Mouse (Mus musculus): ENCODE data around the gene Sun1. TPM values are rescaled to one million over a fixed set of nuclear protein-coding genes. Genes with fewer than 3 reads are reported as not detected.

Gene Sun1
- total RNA-seq (2015) (40.8 and 44.1 TPM in 2 replicates), total RNA-seq (2017) (67.0 and 72.5 TPM in 2 replicates)

- ATAC-seq (ENCODE audit: poor library complexity, severe bottlenecking), result peak; percentile 85
Measured at GRCm38 (mm10) chr5:139199995-139200769, at the start of gene Sun1. Sun1 (plus strand) TSS chr5:139200637.

GRCm38 (mm10) chr5:139160899-139161298, 39.5 kb upstream of the Sun1 start:
- peak; percentile 38 for ATAC-seq (ENCODE audit: poor library complexity, severe bottlenecking)

- peak; percentile 12; the same call in 1 of the 2 replicates for ATAC-seq (ENCODE audit: poor library complexity, severe bottlenecking)
Measured at GRCm38 (mm10) chr5:139161632-139162031, 38.8 kb upstream of the Sun1 start.

- ATAC-seq (ENCODE audit: poor library complexity, severe bottlenecking), result peak; percentile 68
Measured at GRCm38 (mm10) chr5:139166781-139167361, 33.6 kb upstream of the Sun1 start.

- no peak for ATAC-seq (ENCODE audit: poor library complexity, severe bottlenecking)
Measured at GRCm38 (mm10) chr5:139167548-139167947, 32.9 kb upstream of the Sun1 start.

GRCm38 (mm10) chr5:139171929-139172328, 28.5 kb upstream of the Sun1 start:
- ATAC-seq (ENCODE audit: poor library complexity, severe bottlenecking), result no peak

GRCm38 (mm10) chr5:139174141-139174540, 26.3 kb upstream of the Sun1 start:
- ATAC-seq (ENCODE audit: poor library complexity, severe bottlenecking), result no peak

- no peak for ATAC-seq (ENCODE audit: poor library complexity, severe bottlenecking)
Measured at GRCm38 (mm10) chr5:139174556-139175547, 25.6 kb upstream of the Sun1 start.

GRCm38 (mm10) chr5:139178895-139179631, 21.4 kb upstream of the Sun1 start:
- ATAC-seq (ENCODE audit: poor library complexity, severe bottlenecking), result peak; percentile 96

- no peak for ATAC-seq (ENCODE audit: poor library complexity, severe bottlenecking)
Measured at GRCm38 (mm10) chr5:139183131-139183530, 17.3 kb upstream of the Sun1 start.

- ATAC-seq (ENCODE audit: poor library complexity, severe bottlenecking), result no peak
Measured at GRCm38 (mm10) chr5:139183601-139184000, 16.8 kb upstream of the Sun1 start.

GRCm38 (mm10) chr5:139184897-139185296, 15.5 kb upstream of the Sun1 start:
- ATAC-seq (ENCODE audit: poor library complexity, severe bottlenecking), result no peak

GRCm38 (mm10) chr5:139189726-139190125, 10.7 kb upstream of the Sun1 start:
- no peak for ATAC-seq (ENCODE audit: poor library complexity, severe bottlenecking)

- ATAC-seq (ENCODE audit: poor library complexity, severe bottlenecking), result no peak
Measured at GRCm38 (mm10) chr5:139190958-139191357, 9.5 kb upstream of the Sun1 start.

- ATAC-seq (ENCODE audit: poor library complexity, severe bottlenecking), result no peak
Measured at GRCm38 (mm10) chr5:139198779-139199178, 1.7 kb upstream of the Sun1 start.

- no peak for ATAC-seq (ENCODE audit: poor library complexity, severe bottlenecking)
Measured at GRCm38 (mm10) chr5:139199636-139199994, 822 bp upstream of the Sun1 start.

GRCm38 (mm10) chr5:139200770-139201569, 533 bp downstream of the Sun1 start:
- ATAC-seq (ENCODE audit: poor library complexity, severe bottlenecking), result no peak; the same call in 1 of the 2 replicates

GRCm38 (mm10) chr5:139202127-139202526, 1.7 kb downstream of the Sun1 start:
- no peak for ATAC-seq (ENCODE audit: poor library complexity, severe bottlenecking)

GRCm38 (mm10) chr5:139203312-139203711, 2.9 kb downstream of the Sun1 start:
- ATAC-seq (ENCODE audit: poor library complexity, severe bottlenecking), result no peak

GRCm38 (mm10) chr5:139206081-139206480, 5.6 kb downstream of the Sun1 start:
- ATAC-seq (ENCODE audit: poor library complexity, severe bottlenecking), result no peak
